Mouse (Mus musculus): ENCODE results near the gene Lmna. TPM values are rescaled to one million over a fixed set of nuclear protein-coding genes. Genes with fewer than 3 reads are reported as not detected.
A peak's percentile ranks its signal among the peaks of the same experiment; 100 is the strongest.

Lmna gene
- polyA plus RNA-seq, 1 experiment from 2014 or later = 78.2 TPM

GRCm38 (mm10) chr3:88527565-88527964 lies 17.8 kb upstream of the Lmna start:
- peaks cover 39% of the 10 kb centered on the region for H3K4me1 ChIP-seq (ENCODE audit: control insufficient read depth, insufficient read depth, low read length)
- 23% methylated on average over 8 of the region's 8 CpGs for WGBS (ENCODE audit: insufficient replicate concordance)
- H3K9me3 ChIP-seq (replicated peaks; ENCODE audit: control insufficient read depth, low read length) = no peaks in the 10 kb centered on the region
- H3K4me3 ChIP-seq (ENCODE audit: low read depth, low read length) = no peak overlapping the region
- H3K27me3 ChIP-seq (ENCODE audit: control insufficient read depth, insufficient read depth, low read length) = no peaks in the 10 kb centered on the region
- H3K27ac ChIP-seq (ENCODE audit: low read depth, low read length) = peak overlapping the region; percentile 12; the same call in 1 of the 2 replicates
- peaks cover 7% of the 10 kb centered on the region for H3K36me3 ChIP-seq (ENCODE audit: control insufficient read depth, insufficient read depth, low read length)
- H3K4me2 ChIP-seq = peak overlapping the region; percentile 46
- no peak for ATAC-seq (replicated peaks; ENCODE audit: insufficient number of reproducible peaks, low FRiP score, low TSS enrichment)
- H3K9ac ChIP-seq (ENCODE audit: low read depth, low read length) = peak overlapping the region; percentile 53

- ATAC-seq (replicated peaks; ENCODE audit: insufficient number of reproducible peaks, low FRiP score, low TSS enrichment) = no peak; the same call in 1 of the 2 replicates
- H3K4me1 ChIP-seq (ENCODE audit: control insufficient read depth, insufficient read depth, low read length) = peaks cover 39% of the 10 kb centered on the region
- H3K27me3 ChIP-seq (ENCODE audit: control insufficient read depth, insufficient read depth, low read length) = no peaks in the 10 kb centered on the region
- WGBS (ENCODE audit: insufficient replicate concordance) = 35% methylated on average over 17 of the region's 17 CpGs
- peak overlapping the region; percentile 19; the same call in 1 of the 2 replicates for H3K4me2 ChIP-seq
- H3K27ac ChIP-seq (ENCODE audit: low read depth, low read length) = no peak overlapping the region
- H3K9me3 ChIP-seq (replicated peaks; ENCODE audit: control insufficient read depth, low read length) = no peaks in the 10 kb centered on the region
- H3K4me3 ChIP-seq (ENCODE audit: low read depth, low read length) = no peak overlapping the region
- H3K9ac ChIP-seq (ENCODE audit: low read depth, low read length) = no peak overlapping the region
- peaks cover 7% of the 10 kb centered on the region for H3K36me3 ChIP-seq (ENCODE audit: control insufficient read depth, insufficient read depth, low read length)
These were observed 16.7 kb upstream of the Lmna start for GRCm38 (mm10) chr3:88526157-88527131.

GRCm38 (mm10) chr3:88525021-88525420 lies 15.3 kb upstream of the Lmna start:
- no peak overlapping the region for H3K9ac ChIP-seq (ENCODE audit: low read depth, low read length)
- no peak overlapping the region for H3K4me2 ChIP-seq
- H3K9me3 ChIP-seq (replicated peaks; ENCODE audit: control insufficient read depth, low read length) = no peaks in the 10 kb centered on the region
- H3K4me1 ChIP-seq (ENCODE audit: control insufficient read depth, insufficient read depth, low read length) = peaks cover 32% of the 10 kb centered on the region
- 84% methylated on average over 5 of the region's 5 CpGs for WGBS (ENCODE audit: insufficient replicate concordance)
- no peak overlapping the region for H3K4me3 ChIP-seq (ENCODE audit: low read depth, low read length)
- H3K27ac ChIP-seq (ENCODE audit: low read depth, low read length) = no peak overlapping the region
- peaks cover 7% of the 10 kb centered on the region for H3K36me3 ChIP-seq (ENCODE audit: control insufficient read depth, insufficient read depth, low read length)
- ATAC-seq (replicated peaks; ENCODE audit: insufficient number of reproducible peaks, low FRiP score, low TSS enrichment) = no peak
- no peaks in the 10 kb centered on the region for H3K27me3 ChIP-seq (ENCODE audit: control insufficient read depth, insufficient read depth, low read length)

DNA sequence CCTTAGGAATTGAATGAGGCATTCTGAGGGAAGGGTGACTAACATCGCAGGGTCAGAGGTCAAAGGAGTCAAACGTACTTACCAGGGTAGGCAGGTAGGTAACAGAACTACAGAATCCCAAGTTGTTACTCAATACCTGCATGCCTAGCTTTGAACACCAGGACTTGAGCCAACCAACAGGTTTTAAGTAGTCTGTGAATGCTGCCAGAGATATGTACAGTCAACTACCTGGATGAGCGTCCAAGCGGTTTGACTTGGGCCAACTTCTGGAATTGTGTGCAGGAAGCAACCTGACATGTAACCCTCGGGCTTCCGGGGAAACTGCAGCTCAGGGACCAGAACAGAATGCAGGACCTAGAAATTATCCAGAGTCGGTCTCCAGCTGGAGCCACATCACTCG lies 13.3 kb upstream of the Lmna start:
- H3K36me3 ChIP-seq (ENCODE audit: control insufficient read depth, insufficient read depth, low read length) = peaks cover 7% of the 10 kb centered on the region
- no peak for ATAC-seq (replicated peaks; ENCODE audit: insufficient number of reproducible peaks, low FRiP score, low TSS enrichment)

GRCm38 (mm10) chr3:88521803-88522331 lies 12.1 kb upstream of the Lmna start:
- peaks cover 6% of the 10 kb centered on the region; the same call in 1 of the 2 replicates for H3K4me1 ChIP-seq (ENCODE audit: control insufficient read depth, insufficient read depth, low read length)
- no peak overlapping the region for H3K27ac ChIP-seq (ENCODE audit: low read depth, low read length)
- H3K36me3 ChIP-seq (ENCODE audit: control insufficient read depth, insufficient read depth, low read length) = peaks cover 7% of the 10 kb centered on the region
- WGBS (ENCODE audit: insufficient replicate concordance) = 28% methylated on average over 9 of the region's 9 CpGs
- peak; percentile 23; the same call in 1 of the 2 replicates for ATAC-seq (replicated peaks; ENCODE audit: insufficient number of reproducible peaks, low FRiP score, low TSS enrichment)
- H3K4me3 ChIP-seq (ENCODE audit: low read depth, low read length) = no peak overlapping the region
- H3K27me3 ChIP-seq (ENCODE audit: control insufficient read depth, insufficient read depth, low read length) = no peaks in the 10 kb centered on the region
- H3K9ac ChIP-seq (ENCODE audit: low read depth, low read length) = no peak overlapping the region
- H3K4me2 ChIP-seq = no peak overlapping the region
- no peaks in the 10 kb centered on the region for H3K9me3 ChIP-seq (replicated peaks; ENCODE audit: control insufficient read depth, low read length)

More for the DNA sequence above, 13.3 kb upstream of the Lmna start:
- peaks cover 16% of the 10 kb centered on the region for H3K4me1 ChIP-seq (ENCODE audit: control insufficient read depth, insufficient read depth, low read length)
- H3K9ac ChIP-seq (ENCODE audit: low read depth, low read length) = no peak overlapping the region
- no peak overlapping the region for H3K4me3 ChIP-seq (ENCODE audit: low read depth, low read length)
- H3K9me3 ChIP-seq (replicated peaks; ENCODE audit: control insufficient read depth, low read length) = no peaks in the 10 kb centered on the region
- no peak overlapping the region for H3K27ac ChIP-seq (ENCODE audit: low read depth, low read length)
- H3K27me3 ChIP-seq (ENCODE audit: control insufficient read depth, insufficient read depth, low read length) = no peaks in the 10 kb centered on the region
- 84% methylated on average over 8 of the region's 8 CpGs for WGBS (ENCODE audit: insufficient replicate concordance)
- no peak overlapping the region for H3K4me2 ChIP-seq

DNA sequence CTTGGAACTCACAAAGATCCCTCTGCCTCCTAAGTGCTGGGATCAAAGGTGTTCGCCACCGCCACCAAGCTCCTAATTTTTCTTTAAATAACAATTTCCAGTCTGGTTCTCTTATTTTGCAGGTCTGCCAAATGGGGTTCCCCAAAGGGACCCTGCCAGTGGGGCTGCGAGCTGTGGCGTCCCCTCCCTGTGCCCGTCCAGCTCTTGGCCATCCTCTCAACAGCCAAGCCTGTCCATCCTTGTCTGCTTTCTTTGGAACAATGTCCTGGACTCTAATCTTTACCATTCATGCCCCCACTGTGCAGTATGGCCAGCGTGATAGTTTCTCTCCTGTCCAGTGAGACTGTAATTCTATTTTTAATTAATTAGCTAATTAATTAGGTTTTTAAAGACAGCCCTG lies 11.4 kb upstream of the Lmna start:
- Histone ChIP-seq H3K9me3 (replicated peaks; ENCODE audit: control insufficient read depth, low read length) (no peaks in the 10 kb centered on the region), H3K36me3 (ENCODE audit: control insufficient read depth, insufficient read depth, low read length) (peaks cover 7% of the 10 kb centered on the region), H3K4me1 (ENCODE audit: control insufficient read depth, insufficient read depth, low read length) (peaks cover 4% of the 10 kb centered on the region; the same call in 1 of the 2 replicates), H3K4me3 (ENCODE audit: low read depth, low read length) (no peak overlapping the region), H3K9ac (ENCODE audit: low read depth, low read length) (no peak overlapping the region), H3K27me3 (ENCODE audit: control insufficient read depth, insufficient read depth, low read length) (no peaks in the 10 kb centered on the region), H3K4me2 (no peak overlapping the region), H3K27ac (ENCODE audit: low read depth, low read length) (no peak overlapping the region)
- 94% methylated on average over 6 of the region's 6 CpGs for WGBS (ENCODE audit: insufficient replicate concordance)
- ATAC-seq (replicated peaks; ENCODE audit: insufficient number of reproducible peaks, low FRiP score, low TSS enrichment) = no peak

DNA sequence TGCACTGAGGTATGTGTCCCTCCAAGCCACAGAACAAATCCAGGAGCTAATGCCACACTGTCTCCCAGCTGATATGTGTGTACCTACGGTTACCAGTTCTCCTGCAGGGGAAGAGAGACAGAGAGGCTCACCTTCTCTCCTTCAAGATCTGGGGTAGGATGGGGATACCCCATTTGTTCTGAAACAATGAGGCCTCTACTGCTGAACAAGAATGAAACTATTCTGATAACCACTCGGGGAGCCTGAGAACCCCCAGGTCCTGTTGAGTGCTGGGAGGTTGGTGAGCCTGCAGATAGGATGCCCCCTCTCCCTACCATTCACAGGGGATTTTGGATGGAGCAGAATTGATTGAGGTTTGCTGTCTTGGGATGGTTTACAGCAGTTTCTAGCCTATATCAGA lies 10.3 kb upstream of the Lmna start:
- Histone ChIP-seq H3K27me3 (ENCODE audit: control insufficient read depth, insufficient read depth, low read length) (no peaks in the 10 kb centered on the region), H3K9ac (ENCODE audit: low read depth, low read length) (no peak overlapping the region), H3K4me2 (no peak overlapping the region), H3K4me3 (ENCODE audit: low read depth, low read length) (no peak overlapping the region), H3K4me1 (ENCODE audit: control insufficient read depth, insufficient read depth, low read length) (no peaks in the 10 kb centered on the region), H3K36me3 (ENCODE audit: control insufficient read depth, insufficient read depth, low read length) (peaks cover 4% of the 10 kb centered on the region), H3K27ac (ENCODE audit: low read depth, low read length) (no peak overlapping the region), H3K9me3 (replicated peaks; ENCODE audit: control insufficient read depth, low read length) (no peaks in the 10 kb centered on the region)
- 71% methylated on average over 2 of the region's 2 CpGs for WGBS (ENCODE audit: insufficient replicate concordance)
- no peak for ATAC-seq (replicated peaks; ENCODE audit: insufficient number of reproducible peaks, low FRiP score, low TSS enrichment)

GRCm38 (mm10) chr3:88518411-88518810 lies 8.7 kb upstream of the Lmna start:
- 79% methylated on average over 4 of the region's 4 CpGs for WGBS (ENCODE audit: insufficient replicate concordance)
- H3K9me3 ChIP-seq (replicated peaks; ENCODE audit: control insufficient read depth, low read length) = no peaks in the 10 kb centered on the region
- ATAC-seq (replicated peaks; ENCODE audit: insufficient number of reproducible peaks, low FRiP score, low TSS enrichment) = no peak
- H3K4me2 ChIP-seq = no peak overlapping the region
- no peak overlapping the region for H3K4me3 ChIP-seq (ENCODE audit: low read depth, low read length)
- no peak overlapping the region for H3K9ac ChIP-seq (ENCODE audit: low read depth, low read length)
- H3K36me3 ChIP-seq (ENCODE audit: control insufficient read depth, insufficient read depth, low read length) = peaks cover 2% of the 10 kb centered on the region; the same call in 1 of the 2 replicates
- peaks cover 4% of the 10 kb centered on the region for H3K4me1 ChIP-seq (ENCODE audit: control insufficient read depth, insufficient read depth, low read length)
- H3K27ac ChIP-seq (ENCODE audit: low read depth, low read length) = no peak overlapping the region
- H3K27me3 ChIP-seq (ENCODE audit: control insufficient read depth, insufficient read depth, low read length) = no peaks in the 10 kb centered on the region
